Mouse (Mus musculus) CH12.LX (cell line): ENCODE measurements at regions not wholly inside any gene's neighbourhood (a gene's known extent, or its start where the extent isn't known, plus 50 kb on each side); places are given as distances from the start of the nearest gene placed in this dataset.

Experiments used
- DNase-seq: peaks from one replicate; pipeline ENCODE4 v3.0.0-alpha.2; 2013; ENCODE audit errors: extremely low read depth
- H3K27ac ChIP-seq: 2 replicates; pipeline ENCODE4 v1.5.1; 2012; ENCODE audit warnings: low read depth, mild to moderate bottlenecking, control low read depth, moderate library complexity; ENCODE audit not compliant: insufficient read depth
- H3K27me3 ChIP-seq: replicated peaks from 2 replicates; pipeline ENCODE3; 2012; ENCODE audit warnings: inconsistent platforms
- H3K36me3 ChIP-seq, 2 experiments: replicated peaks in 1 of 2; 2 replicates each; pipeline versions ENCODE3 to v1.6.1; 2012; ENCODE audit warnings: inconsistent platforms in 1 of 2, low read length in 1 of 2, mild to moderate bottlenecking in 1 of 2, mixed read lengths in 1 of 2, moderate library complexity in 1 of 2; ENCODE audit not compliant: control insufficient read depth in 1 of 2, insufficient read depth in 1 of 2
- H3K4me1 ChIP-seq, 2 experiments: 2 replicates each; pipeline ENCODE4 v1.6.1; 2012; ENCODE audit warnings: inconsistent platforms in 1 of 2, moderate library complexity in 1 of 2; ENCODE audit not compliant: insufficient read depth in 2 of 2, control insufficient read depth in 1 of 2
- H3K4me2 ChIP-seq: 2 replicates; pipeline ENCODE4 v1.6.1; 2012; ENCODE audit warnings: low read depth, mild to moderate bottlenecking, control low read depth; ENCODE audit not compliant: poor library complexity, insufficient read depth, severe bottlenecking
- H3K4me3 ChIP-seq, 3 experiments: fragments of 150-350 bp in 1 of 3; sonication (generic) in 1 of 3; replicated peaks in 1 of 3; 2 replicates each; pipeline versions ENCODE3 to v1.5.1; 2011 to 2012; ENCODE audit warnings: low read depth in 2 of 3, low read length in 2 of 3, mild to moderate bottlenecking in 2 of 3, moderate library complexity in 2 of 3, control low read depth in 1 of 3, improper control_type of control experiment in 1 of 3, inconsistent platforms in 1 of 3, mixed read lengths in 1 of 3; ENCODE audit not compliant: poor library complexity in 1 of 3
- H3K79me2 ChIP-seq: replicated peaks from 2 replicates; pipeline ENCODE4 v1.6.1; 2012; ENCODE audit warnings: mild to moderate bottlenecking, moderate library complexity; ENCODE audit not compliant: control insufficient read depth, poor library complexity, insufficient read depth, severe bottlenecking; ENCODE audit errors: extremely low read depth
- H3K9ac ChIP-seq: 2 replicates; pipeline ENCODE4 v1.6.1; 2012; ENCODE audit warnings: low read depth, mild to moderate bottlenecking, control low read depth, moderate library complexity; ENCODE audit not compliant: insufficient read depth
- H3K9me3 ChIP-seq: replicated peaks from 2 replicates; pipeline ENCODE3; 2012; ENCODE audit warnings: low read length, inconsistent platforms, mixed read lengths
- CHD1 ChIP-seq: IDR thresholded peaks from 2 replicates; pipeline ENCODE4 v1.6.1; 2012; ENCODE audit warnings: low read depth, low read length, improper control_type of control experiment, inconsistent platforms
- E2F4 ChIP-seq: IDR thresholded peaks from 2 replicates; pipeline ENCODE4 v1.6.1; 2011; ENCODE audit warnings: low read depth, low read length, improper control_type of control experiment; ENCODE audit not compliant: insufficient replicate concordance
- ETS1 ChIP-seq: conservative IDR thresholded peaks from 2 replicates; pipeline ENCODE4 v1.6.1; 2012; ENCODE audit warnings: low read depth, mild to moderate bottlenecking, inconsistent platforms, low read length, improper control_type of control experiment, moderate library complexity
- HCFC1 ChIP-seq: IDR thresholded peaks from 2 replicates; pipeline ENCODE4 v1.6.1; 2012; ENCODE audit warnings: low read depth, mild to moderate bottlenecking, inconsistent platforms, low read length, improper control_type of control experiment
- IRF4 ChIP-seq: IDR thresholded peaks from 2 replicates; pipeline ENCODE4 v1.6.1; 2014; ENCODE audit warnings: low read depth, mild to moderate bottlenecking, inconsistent platforms, low read length, improper control_type of control experiment
- JUND ChIP-seq: conservative IDR thresholded peaks from 2 replicates; pipeline ENCODE4 v1.6.1; 2011; ENCODE audit warnings: low read depth, low read length, improper control_type of control experiment
- KAT2A ChIP-seq: IDR thresholded peaks from 2 replicates; pipeline ENCODE4 v1.6.1; 2012; ENCODE audit warnings: low read length, improper control_type of control experiment, inconsistent platforms; ENCODE audit not compliant: insufficient replicate concordance
- MAX ChIP-seq: IDR thresholded peaks from 2 replicates; pipeline ENCODE4 v1.6.1; 2011; ENCODE audit warnings: low read length, improper control_type of control experiment
- NELFE ChIP-seq: IDR thresholded peaks from 2 replicates; pipeline ENCODE4 v1.6.1; 2011; ENCODE audit warnings: low read depth, low read length, improper control_type of control experiment
- PAX5 ChIP-seq: IDR thresholded peaks from 2 replicates; pipeline ENCODE4 v1.6.1; 2012; ENCODE audit warnings: low read length, inconsistent platforms, mixed read lengths
- POLR2A ChIP-seq: IDR thresholded peaks from 2 replicates; pipeline ENCODE4 v1.6.1; 2011; ENCODE audit warnings: low read depth, mild to moderate bottlenecking, improper control_type of control experiment, low read length
- POLR2AphosphoS2 ChIP-seq: IDR thresholded peaks from 2 replicates; pipeline ENCODE4 v1.6.1; 2011; ENCODE audit warnings: low read depth, low read length, improper control_type of control experiment
- RAD21 ChIP-seq: IDR thresholded peaks from 2 replicates; pipeline ENCODE4 v1.6.1; 2011; ENCODE audit warnings: low read depth, mild to moderate bottlenecking, low read length, improper control_type of control experiment, moderate library complexity
- SIN3A ChIP-seq: IDR thresholded peaks from 2 replicates; pipeline ENCODE4 v1.6.1; 2012; ENCODE audit warnings: low read length, improper control_type of control experiment, inconsistent platforms
- SMC3 ChIP-seq: IDR thresholded peaks from 2 replicates; pipeline ENCODE4 v1.6.1; 2011; ENCODE audit warnings: low read depth, low read length, improper control_type of control experiment
- TCF12 ChIP-seq: IDR thresholded peaks from 2 replicates; pipeline ENCODE4 v1.6.1; 2014; ENCODE audit warnings: low read depth, mild to moderate bottlenecking, inconsistent platforms, low read length, improper control_type of control experiment
- ZC3H11A ChIP-seq: IDR thresholded peaks from 2 replicates; pipeline ENCODE4 v1.6.1; 2012; ENCODE audit warnings: low read depth, mild to moderate bottlenecking, inconsistent platforms, low read length, improper control_type of control experiment
- ZKSCAN1 ChIP-seq: IDR thresholded peaks from 2 replicates; pipeline ENCODE4 v1.6.1; 2012; ENCODE audit warnings: low read depth, inconsistent platforms, low read length, improper control_type of control experiment, borderline replicate concordance
- dilution Hi-C: fragments of 300-500 bp; cut with MboI; formaldehyde crosslinking; loops from 2 replicates; pipeline ENCODE4 v1.14.3; 2020; ENCODE audit warnings: low sequenced_read_pairs; ENCODE audit not compliant: extremely low pct_unique_long_range_greater_than_20kb, extremely low pct_ligation_motif_present
- in situ Hi-C: fragments of 300-500 bp; cut with MboI; formaldehyde crosslinking; loops from 3 replicates; pipeline ENCODE4 v1.14.3; 2019; ENCODE audit warnings: low sequenced_read_pairs, low pct_ligation_motif_present, low pct_unique_long_range_greater_than_20kb, mixed read lengths

GRCm38 (mm10) chr9:41737671-41738070, 386.4 kb downstream of the Sorl1 start:
- Histone ChIP-seq H3K4me2 (no peak overlapping the region), H3K36me3 (no peaks in the 10 kb centered on the region), H3K4me3 (no peak overlapping the region), H3K79me2 (no peaks in the 10 kb centered on the region), H3K27me3 (no peaks in the 10 kb centered on the region), H3K27ac (no peak overlapping the region)
- dilution Hi-C loops = no loop called here
- in situ Hi-C loops = no loop called here
- no peak for TF ChIP-seq NELFE
- TF ChIP-seq ZKSCAN1 = no peak
- TF ChIP-seq JUND = no peak
- TF ChIP-seq SIN3A = no peak
- no peak for TF ChIP-seq MAX
- no peak for TF ChIP-seq POLR2AphosphoS2
- TF ChIP-seq, all 38 proteins: peak for 0
- DNase-seq = no peak
- Histone ChIP-seq H3K9me3 (no peaks in the 10 kb centered on the region), H3K9ac (no peak overlapping the region), H3K4me1 (peaks cover 0 to 6% of the 10 kb centered on the region in 2 experiments; a peak in 1 of 4 replicates)

- Histone ChIP-seq H3K4me2 (no peak overlapping the region), H3K9me3 (no peaks in the 10 kb centered on the region), H3K36me3 (no peaks in the 10 kb centered on the region), H3K79me2 (no peaks in the 10 kb centered on the region), H3K4me3 (no peak overlapping the region), H3K27me3 (no peaks in the 10 kb centered on the region), H3K9ac (no peak overlapping the region), H3K4me1 (peaks cover 0 to 6% of the 10 kb centered on the region in 2 experiments; a peak in 1 of 4 replicates), H3K27ac (no peak overlapping the region)
- dilution Hi-C loops = no loop called here
- in situ Hi-C loops = no loop called here
- TF ChIP-seq CHD1 (no peak), NELFE (no peak), POLR2A (no peak)
- DNase-seq = no peak
These were observed 387.2 kb downstream of the Sorl1 start for GRCm38 (mm10) chr9:41736881-41737280.

GRCm38 (mm10) chr9:41736234-41736859, 387.8 kb downstream of the Sorl1 start:
- no peak overlapping the region for H3K4me2 ChIP-seq

More at GRCm38 (mm10) chr9:41736234-41736859, 387.8 kb downstream of the Sorl1 start:
- H3K36me3 ChIP-seq = no peaks in the 10 kb centered on the region
- dilution Hi-C loops (no loop called here), in situ Hi-C loops (no loop called here)
- peaks cover 0 to 6% of the 10 kb centered on the region in 2 experiments; a peak in 1 of 4 replicates for H3K4me1 ChIP-seq
- H3K27me3 ChIP-seq = no peaks in the 10 kb centered on the region
- no peaks in the 10 kb centered on the region for H3K79me2 ChIP-seq
- H3K27ac ChIP-seq = no peak overlapping the region
- TF ChIP-seq HCFC1 (no peak), IRF4 (no peak), MAX (no peak), ZC3H11A (no peak), SMC3 (no peak), ETS1 (no peak), E2F4 (no peak), TCF12 (no peak), PAX5 (no peak), RAD21 (no peak), KAT2A (no peak), SIN3A (no peak)
- no peaks in the 10 kb centered on the region for H3K9me3 ChIP-seq
- no peak overlapping the region for H3K9ac ChIP-seq
- no peak for DNase-seq
- no peak overlapping the region for H3K4me3 ChIP-seq
